Mouse (Mus musculus): ENCODE data around the gene Rnf157. TPM values are rescaled to one million over a fixed set of nuclear protein-coding genes. Genes with fewer than 3 reads are reported as not detected.
"Not testable (repeated sequence)": the region's sequence is repeated elsewhere in the genome, so short reads cannot be mapped to it uniquely, and the experiment has no call there.

Gene Rnf157
- polyA plus RNA-seq, 1 experiment from 2014 or later, result 25.2 TPM

DNA sequence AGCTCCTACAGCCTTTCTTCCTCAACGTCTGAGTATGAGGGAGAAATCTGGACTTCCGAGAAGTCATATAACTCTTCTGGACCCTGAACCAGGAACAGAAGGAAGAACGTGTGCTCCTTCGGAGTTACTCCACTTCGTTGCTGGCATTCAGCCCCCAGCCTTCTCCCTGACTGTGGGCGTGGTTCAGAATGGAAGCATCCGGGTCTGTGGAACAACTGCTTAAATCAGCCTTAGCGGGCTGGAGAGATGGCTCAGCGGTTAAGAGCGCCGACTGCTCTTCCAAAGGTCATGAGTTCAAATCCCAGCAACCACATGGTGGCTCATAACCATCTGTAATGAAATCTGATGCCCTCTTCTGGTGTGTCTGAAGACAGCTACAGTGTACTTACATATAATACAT, 13.5 kb upstream of the Rnf157 start:
- H3K9ac ChIP-seq (replicated peaks); H3K27me3 ChIP-seq; H3K4me1 ChIP-seq (replicated peaks); H3K36me3 ChIP-seq; H3K4me2 ChIP-seq; H3K9me3 ChIP-seq; H3K27ac ChIP-seq; ATAC-seq (ENCODE audit: insufficient number of reproducible peaks, insufficient read depth, low FRiP score, low TSS enrichment, low read depth); H3K4me3 ChIP-seq (replicated peaks): not testable (repeated sequence)
- 89% methylated on average over 11 of the region's 11 CpGs for WGBS

DNA sequence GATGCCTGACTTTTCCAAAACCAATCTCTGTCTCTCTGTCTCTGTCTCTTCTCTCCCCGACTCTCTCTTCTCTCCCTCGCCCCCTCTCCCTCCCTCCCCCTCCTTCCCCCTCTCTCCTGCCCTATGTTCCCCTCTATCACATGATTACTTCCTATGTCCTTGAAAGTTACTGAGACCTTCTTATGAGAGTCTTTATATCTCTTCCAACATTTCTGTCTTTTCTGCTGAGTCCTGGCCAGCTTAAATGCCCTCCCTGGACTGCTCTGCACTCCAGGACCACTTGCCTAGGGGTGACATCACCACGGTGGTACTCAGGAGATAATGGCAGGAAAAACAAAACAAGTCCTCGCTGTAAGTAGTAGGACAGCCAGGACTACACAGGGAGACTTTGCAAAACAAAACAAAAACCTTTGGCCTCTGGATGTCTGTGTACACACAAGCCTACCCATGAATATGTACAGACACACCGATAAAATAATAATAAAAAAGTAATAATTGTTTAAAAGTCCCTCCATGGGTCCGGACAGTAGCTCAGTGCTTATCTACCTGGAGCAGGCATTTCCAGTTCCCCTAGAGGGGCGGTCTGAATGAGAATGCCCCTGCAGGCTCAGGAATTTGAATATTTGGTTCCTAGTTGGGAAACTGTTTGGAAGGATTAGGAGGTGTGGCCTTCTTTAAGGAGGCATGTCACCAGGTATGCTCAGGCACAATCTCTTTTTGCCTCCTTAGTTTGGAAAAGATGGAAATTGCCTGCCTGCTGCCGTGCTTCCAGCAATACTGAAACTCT, 12.0 kb upstream of the Rnf157 start:
- Histone ChIP-seq H3K4me3 (replicated peaks) (no peak overlapping the region), H3K27me3 (no peaks in the 10 kb centered on the region), H3K4me1 (replicated peaks) (no peaks in the 10 kb centered on the region), H3K9ac (replicated peaks) (no peak overlapping the region), H3K36me3 (no peaks in the 10 kb centered on the region), H3K27ac (no peak overlapping the region), H3K9me3 (no peaks in the 10 kb centered on the region), H3K4me2 (no peak overlapping the region)
- WGBS, result 64% methylated on average over 8 of the region's 8 CpGs
- no peak for ATAC-seq (ENCODE audit: insufficient number of reproducible peaks, insufficient read depth, low FRiP score, low TSS enrichment, low read depth)

DNA sequence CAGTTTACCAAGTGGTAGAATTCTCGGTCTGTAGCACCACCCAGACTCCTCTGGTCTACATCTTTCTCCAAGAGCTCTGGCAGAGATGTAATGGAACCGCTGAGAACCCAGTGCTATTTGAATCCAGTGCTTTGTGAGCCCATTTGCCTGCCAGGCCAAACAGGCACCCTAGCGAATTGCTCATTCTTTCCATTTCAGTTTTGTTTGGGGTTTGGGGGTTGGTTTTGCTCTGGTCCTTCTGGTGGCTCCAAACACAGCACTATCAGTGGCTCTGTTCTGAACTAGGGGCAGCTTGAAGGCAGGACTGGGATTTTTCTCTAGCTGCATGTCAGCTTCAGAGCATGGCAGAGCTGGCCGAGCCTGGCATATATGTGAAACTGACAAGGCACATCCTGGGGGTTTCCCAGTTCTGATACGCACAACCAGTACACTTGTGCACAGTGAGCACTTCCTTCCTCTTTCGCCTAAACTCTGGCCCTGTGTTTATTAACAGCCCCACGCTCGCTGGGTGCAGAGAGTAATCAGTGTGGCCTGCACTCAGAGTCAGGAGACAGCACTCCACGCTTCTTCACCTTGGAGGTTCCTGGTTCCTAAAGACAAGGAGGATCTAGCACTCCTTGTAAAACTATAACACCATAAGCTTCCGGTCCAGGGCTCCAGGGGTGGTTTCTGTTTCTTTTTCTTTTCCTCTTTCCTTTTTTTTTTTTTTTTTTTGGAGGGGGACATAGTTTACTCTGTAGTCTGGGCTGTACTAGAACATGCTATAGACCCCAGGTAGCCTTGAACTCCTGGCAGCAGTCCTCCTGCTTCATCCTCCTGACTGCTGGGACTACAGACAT, 11.2 kb upstream of the Rnf157 start:
- Histone ChIP-seq H3K4me2 (no peak overlapping the region), H3K36me3 (no peaks in the 10 kb centered on the region), H3K4me3 (replicated peaks) (no peak overlapping the region), H3K4me1 (replicated peaks) (no peaks in the 10 kb centered on the region), H3K27me3 (no peaks in the 10 kb centered on the region), H3K27ac (no peak overlapping the region), H3K9ac (replicated peaks) (no peak overlapping the region), H3K9me3 (no peaks in the 10 kb centered on the region)
- ATAC-seq (ENCODE audit: insufficient number of reproducible peaks, insufficient read depth, low FRiP score, low TSS enrichment, low read depth), result no peak
- 82% methylated on average over 10 of the region's 10 CpGs for WGBS

GRCm38 (mm10) chr11:116423214-116423613, 10.4 kb upstream of the Rnf157 start:
- H3K4me1 ChIP-seq (replicated peaks), result peaks cover 8% of the 10 kb centered on the region
- ATAC-seq (ENCODE audit: insufficient number of reproducible peaks, insufficient read depth, low FRiP score, low TSS enrichment, low read depth), result no peak
- H3K27me3 ChIP-seq, result no peaks in the 10 kb centered on the region
- H3K4me3 ChIP-seq (replicated peaks), result no peak overlapping the region
- no peak overlapping the region for H3K27ac ChIP-seq
- H3K9ac ChIP-seq (replicated peaks), result no peak overlapping the region
- H3K4me2 ChIP-seq, result no peak overlapping the region
- no peaks in the 10 kb centered on the region for H3K9me3 ChIP-seq
- WGBS, result 84% methylated on average over 6 of the region's 6 CpGs
- H3K36me3 ChIP-seq, result no peaks in the 10 kb centered on the region

DNA sequence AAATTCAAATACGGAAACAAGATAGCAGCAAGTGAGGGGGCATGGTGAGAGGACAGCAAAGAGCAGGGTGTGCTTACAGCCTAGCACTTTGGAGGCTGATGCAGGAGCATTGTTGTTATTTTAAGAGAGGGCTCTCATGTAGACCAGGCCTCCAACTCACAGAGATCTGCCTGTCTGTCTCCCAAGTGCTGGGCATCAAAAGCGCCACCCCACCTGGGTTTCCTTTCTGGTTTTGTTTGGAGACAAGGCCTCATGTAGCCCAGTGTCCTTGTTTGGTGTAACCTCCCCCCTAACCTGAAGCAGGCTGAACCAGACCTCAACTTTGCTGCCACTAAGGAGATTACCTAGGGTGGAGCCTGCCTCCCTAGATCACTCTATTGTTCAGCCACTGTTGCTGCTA, 9.7 kb upstream of the Rnf157 start:
- no peak overlapping the region for H3K27ac ChIP-seq
- no peaks in the 10 kb centered on the region for H3K27me3 ChIP-seq
- no peak overlapping the region for H3K4me3 ChIP-seq (replicated peaks)
- peaks cover 14% of the 10 kb centered on the region for H3K4me1 ChIP-seq (replicated peaks)
- ATAC-seq (ENCODE audit: insufficient number of reproducible peaks, insufficient read depth, low FRiP score, low TSS enrichment, low read depth), result no peak
- no peaks in the 10 kb centered on the region for H3K9me3 ChIP-seq
- 91% methylated on average over 2 of the region's 2 CpGs for WGBS
- H3K4me2 ChIP-seq, result no peak overlapping the region
- H3K36me3 ChIP-seq, result no peaks in the 10 kb centered on the region
- H3K9ac ChIP-seq (replicated peaks), result no peak overlapping the region

DNA sequence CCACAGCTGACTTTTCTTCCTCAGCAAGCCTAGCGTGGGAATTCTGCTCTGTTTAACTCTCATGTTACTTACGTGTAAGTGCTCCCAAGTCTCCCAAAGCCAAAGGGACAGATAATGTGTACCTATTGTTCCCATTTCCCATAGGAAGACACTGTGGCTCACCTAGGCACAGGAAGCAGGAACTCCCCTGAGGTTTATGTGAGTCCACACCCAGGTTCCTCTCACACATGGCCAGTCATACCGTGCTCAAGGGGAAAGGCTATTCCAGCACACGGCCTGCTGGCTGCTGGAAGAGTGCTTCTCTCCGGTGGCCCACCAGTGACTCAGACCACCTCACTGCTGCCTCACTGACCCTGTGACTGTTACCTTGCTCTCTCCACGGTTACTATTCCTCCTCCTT, 8.3 kb upstream of the Rnf157 start:
- WGBS, result 71% methylated on average over 6 of the region's 6 CpGs
- Histone ChIP-seq H3K27ac (no peak overlapping the region), H3K9me3 (no peaks in the 10 kb centered on the region), H3K4me2 (no peak overlapping the region), H3K4me3 (replicated peaks) (no peak overlapping the region), H3K27me3 (no peaks in the 10 kb centered on the region), H3K4me1 (replicated peaks) (peaks cover 21% of the 10 kb centered on the region), H3K36me3 (no peaks in the 10 kb centered on the region), H3K9ac (replicated peaks) (no peak overlapping the region)
- no peak for ATAC-seq (ENCODE audit: insufficient number of reproducible peaks, insufficient read depth, low FRiP score, low TSS enrichment, low read depth)

DNA sequence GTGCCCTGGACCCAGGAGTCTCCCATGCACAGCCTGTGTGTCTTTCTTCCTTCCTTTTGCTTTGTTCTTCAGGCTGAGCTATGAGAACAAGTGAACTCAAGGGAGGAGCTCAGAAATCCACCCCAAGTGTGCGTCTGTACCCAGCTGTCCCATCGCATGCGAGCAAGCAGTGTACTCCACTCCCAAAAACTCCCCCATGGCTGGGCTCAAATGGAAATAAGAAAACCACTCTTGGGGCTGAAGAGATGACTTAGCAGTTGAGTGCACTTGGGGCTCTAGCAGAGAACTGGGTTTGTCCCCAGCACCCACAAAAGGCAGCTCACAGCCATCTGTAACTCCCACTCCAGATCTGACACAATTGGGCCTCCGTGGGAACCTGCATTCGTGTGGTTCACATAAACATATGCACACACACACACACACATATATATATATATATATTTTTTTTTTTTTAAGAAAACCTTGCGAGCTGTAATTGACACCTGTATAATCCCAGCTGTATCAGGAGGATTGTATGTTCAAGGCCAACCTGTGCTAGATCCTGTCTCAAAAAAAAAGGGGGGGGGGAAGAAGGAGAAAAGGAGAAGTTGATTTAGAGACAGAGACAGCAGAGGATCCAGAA, 6.1 kb upstream of the Rnf157 start:
- no peaks in the 10 kb centered on the region for H3K27me3 ChIP-seq
- H3K27ac ChIP-seq, result peak overlapping the region; percentile 87
- H3K4me3 ChIP-seq (replicated peaks), result no peak overlapping the region
- no peak overlapping the region for H3K4me2 ChIP-seq
- no peak overlapping the region for H3K9ac ChIP-seq (replicated peaks)
- H3K4me1 ChIP-seq (replicated peaks), result peaks cover 21% of the 10 kb centered on the region
- H3K9me3 ChIP-seq, result no peaks in the 10 kb centered on the region
- WGBS, result 78% methylated on average over 6 of the region's 6 CpGs
- no peaks in the 10 kb centered on the region for H3K36me3 ChIP-seq
- no peak for ATAC-seq (ENCODE audit: insufficient number of reproducible peaks, insufficient read depth, low FRiP score, low TSS enrichment, low read depth)

DNA sequence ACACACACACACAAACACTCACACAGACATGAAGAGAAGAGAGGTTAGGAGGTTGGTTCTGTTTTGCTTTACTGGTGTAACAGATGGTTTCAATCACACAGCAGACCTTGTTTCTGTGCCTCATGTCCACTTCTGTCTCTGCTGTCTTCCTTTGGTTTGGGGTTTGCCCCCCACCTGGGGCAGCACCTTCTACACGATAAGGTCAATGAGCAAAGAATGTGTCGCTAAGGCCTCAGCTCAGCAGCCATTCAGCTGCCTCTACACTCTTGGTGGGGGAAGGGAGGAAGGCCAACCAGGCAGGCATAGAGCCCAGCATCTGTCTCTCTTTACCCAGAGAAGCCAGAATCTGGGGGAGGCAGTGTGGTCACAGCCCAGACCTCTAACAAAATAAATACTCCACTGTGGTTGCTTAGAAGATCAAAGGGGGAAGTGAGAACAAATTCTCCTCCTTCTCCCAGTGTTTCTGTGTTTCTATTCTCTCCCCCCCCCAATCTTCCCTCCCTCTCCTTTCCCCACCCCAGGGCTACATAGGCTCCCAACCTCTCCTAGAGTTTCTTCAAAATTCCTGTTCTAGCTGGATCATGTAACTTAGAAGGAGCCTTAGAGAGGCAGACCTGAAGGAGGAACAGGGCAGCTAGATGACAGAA, 5.5 kb upstream of the Rnf157 start:
- Histone ChIP-seq H3K4me3 (replicated peaks) (no peak overlapping the region), H3K27me3 (no peaks in the 10 kb centered on the region), H3K36me3 (no peaks in the 10 kb centered on the region), H3K4me1 (replicated peaks) (peaks cover 25% of the 10 kb centered on the region), H3K9ac (replicated peaks) (no peak overlapping the region), H3K27ac (peak overlapping the region; percentile 87), H3K4me2 (no peak overlapping the region), H3K9me3 (no peaks in the 10 kb centered on the region)
- WGBS, result 6% methylated on average over 2 of the region's 2 CpGs
- ATAC-seq (ENCODE audit: insufficient number of reproducible peaks, insufficient read depth, low FRiP score, low TSS enrichment, low read depth), result peak; percentile 49; the same call in 1 of the 2 replicates

- peaks cover 29% of the 10 kb centered on the region for H3K4me1 ChIP-seq (replicated peaks)
- 92% methylated on average over 5 of the region's 5 CpGs for WGBS
- peak overlapping the region; percentile 66; the same call in 1 of the 2 replicates for H3K27ac ChIP-seq
- ATAC-seq (ENCODE audit: insufficient number of reproducible peaks, insufficient read depth, low FRiP score, low TSS enrichment, low read depth), result no peak
- H3K9ac ChIP-seq (replicated peaks), result no peak overlapping the region
- peaks cover 3% of the 10 kb centered on the region; the same call in 1 of the 2 replicates for H3K27me3 ChIP-seq
- no peak overlapping the region for H3K4me2 ChIP-seq
- H3K4me3 ChIP-seq (replicated peaks), result no peak overlapping the region
- H3K36me3 ChIP-seq, result no peaks in the 10 kb centered on the region
- no peaks in the 10 kb centered on the region for H3K9me3 ChIP-seq
Observed at GRCm38 (mm10) chr11:116417054-116417453, 4.2 kb upstream of the Rnf157 start.

GRCm38 (mm10) chr11:116416196-116416943, 3.5 kb upstream of the Rnf157 start:
- no peaks in the 10 kb centered on the region for H3K36me3 ChIP-seq
- H3K9ac ChIP-seq (replicated peaks), result no peak overlapping the region
- 49% methylated on average over 6 of the region's 6 CpGs for WGBS
- no peak overlapping the region for H3K4me3 ChIP-seq (replicated peaks)
- peaks cover 3% of the 10 kb centered on the region; the same call in 1 of the 2 replicates for H3K27me3 ChIP-seq
- H3K9me3 ChIP-seq, result no peaks in the 10 kb centered on the region
- H3K4me1 ChIP-seq (replicated peaks), result peaks cover 36% of the 10 kb centered on the region
- H3K4me2 ChIP-seq, result no peak overlapping the region
- ATAC-seq (ENCODE audit: insufficient number of reproducible peaks, insufficient read depth, low FRiP score, low TSS enrichment, low read depth), result no peak
- peak overlapping the region; percentile 66 for H3K27ac ChIP-seq

All from limb, embryonic 12.5 days (tissue).